ENCODE assay signal across 18 mouse cellular contexts in genomic region chr19:5062446-5062845, GRCm38 (mm10). TPM values are rescaled to one million over a fixed set of nuclear protein-coding genes. Genes with fewer than 3 reads are reported as not detected.
DNase-seq lines count a peak whose midpoint lies in the region; ATAC-seq and TF ChIP-seq lines count a peak whose summit lies in the region.
"Had no signal": no experiment of that assay in that cellular context is flagged by ENCODE, and none has a peak within 500 bp of the region (broad histone marks: within the 10 kb centered on the region; RNA-seq: fewer than 3 reads in every experiment).

No protein-coding gene starts in this region.

- no peak overlapping the region for H3K4me3 ChIP-seq in heart, embryonic 10.5 days
- no peak overlapping the region for H3K4me3 ChIP-seq in heart, embryonic 11.5 days (ENCODE audit: low read depth, low read length)
- peak overlapping the region; percentile 41; the same call in 1 of the 2 replicates for H3K4me3 ChIP-seq in E14TG2a.4 (replicated peaks; ENCODE audit: low read length)
- H3K4me3 ChIP-seq: embryonic facial prominence, embryonic 13.5 days; limb, embryonic 13.5 days; midbrain, embryonic 12.5 days had no signal

- no peak for DNase-seq in heart, embryonic 10.5 days (ENCODE audit: low spot score)
- DNase-seq in 3134 (ENCODE audit: extremely low read depth, insufficient read length, low spot score) = peak; percentile 47
- peak; percentile 44 to 57 for DNase-seq in heart, postnatal 10 days
- no peak for DNase-seq in cerebellum, postnatal 10 days
- DNase-seq in adrenal gland, adult 18-20 months (ENCODE audit: low spot score in 2 of 2) = no peak
- no peak for DNase-seq in thymus, postnatal 36 days
- DNase-seq: cerebellum, postnatal 14 days; right cerebral cortex, postnatal 25 days; thymus, adult 18-20 months had no signal

- peaks cover 57% of the 10 kb centered on the region for H3K4me1 ChIP-seq in heart, embryonic 10.5 days
- peaks cover 48% of the 10 kb centered on the region for H3K4me1 ChIP-seq in heart, embryonic 11.5 days (ENCODE audit: control insufficient read depth, insufficient read depth, low read length)
- peaks cover 81% of the 10 kb centered on the region for H3K4me1 ChIP-seq in E14TG2a.4 (replicated peaks; ENCODE audit: low read depth, low read length)

- 66% methylated on average over 6 of the region's 6 CpGs for WGBS in heart, embryonic 10.5 days
- 58% methylated on average over 6 of the region's 6 CpGs for WGBS in heart, embryonic 11.5 days (ENCODE audit: insufficient replicate concordance)

- intact Hi-C loops in heart, postnatal 10 days (cut with DNase I) = no loop called here

- H3K36me3 ChIP-seq in heart, embryonic 10.5 days = no peaks in the 10 kb centered on the region
- no peaks in the 10 kb centered on the region for H3K36me3 ChIP-seq in heart, embryonic 11.5 days (ENCODE audit: control insufficient read depth, insufficient read depth, low read length)
- no peaks in the 10 kb centered on the region for H3K36me3 ChIP-seq in E14TG2a.4 (ENCODE audit: insufficient read depth, low read length)
- H3K36me3 ChIP-seq: embryonic facial prominence, embryonic 13.5 days; limb, embryonic 13.5 days; midbrain, embryonic 12.5 days had no signal

- no peaks in the 10 kb centered on the region for H3K9me3 ChIP-seq in heart, embryonic 10.5 days
- no peaks in the 10 kb centered on the region for H3K9me3 ChIP-seq in heart, embryonic 11.5 days (replicated peaks; ENCODE audit: control insufficient read depth, low read length)
- no peaks in the 10 kb centered on the region for H3K9me3 ChIP-seq in E14TG2a.4 (ENCODE audit: low read length)
- H3K9me3 ChIP-seq: embryonic facial prominence, embryonic 13.5 days; limb, embryonic 13.5 days; midbrain, embryonic 12.5 days had no signal

- ATAC-seq in heart, embryonic 11.5 days (replicated peaks; ENCODE audit: insufficient number of reproducible peaks, low FRiP score, low TSS enrichment) = no peak
- ATAC-seq: activated CD4-positive, CD25-positive, alpha-beta regulatory T cell, adult 4 months; inflammation-experienced regulatory T-cells, adult 6 months had no signal

- peaks cover 8% of the 10 kb centered on the region for H3K27me3 ChIP-seq in heart, embryonic 10.5 days (ENCODE audit: insufficient read depth, poor library complexity, severe bottlenecking)
- H3K27me3 ChIP-seq in heart, embryonic 11.5 days (ENCODE audit: control insufficient read depth, insufficient read depth, low read length) = no peaks in the 10 kb centered on the region
- H3K27me3 ChIP-seq in E14TG2a.4 (ENCODE audit: insufficient read depth, low read length) = peaks cover 16% of the 10 kb centered on the region
- H3K27me3 ChIP-seq: embryonic facial prominence, embryonic 13.5 days; limb, embryonic 13.5 days had no signal

- TF ChIP-seq CTCF in E14TG2a.4 (conservative IDR thresholded peaks at IDR 0.05; ENCODE audit: low read length) = no peak

- H3K9ac ChIP-seq in heart, embryonic 11.5 days (ENCODE audit: low read depth, low read length) = no peak overlapping the region
- H3K9ac ChIP-seq: embryonic facial prominence, embryonic 13.5 days; limb, embryonic 13.5 days; midbrain, embryonic 12.5 days had no signal

- H3K4me2 ChIP-seq in heart, embryonic 11.5 days = no peak overlapping the region
- H3K4me2 ChIP-seq: embryonic facial prominence, embryonic 13.5 days; limb, embryonic 13.5 days; midbrain, embryonic 12.5 days had no signal

- 0 out of 2 replicates have a peak overlapping the region, but pooled peaks have one; percentile 2 for H3K27ac ChIP-seq in heart, embryonic 10.5 days
- H3K27ac ChIP-seq in heart, embryonic 11.5 days (ENCODE audit: low read depth, low read length) = no peak overlapping the region
- H3K27ac ChIP-seq: embryonic facial prominence, embryonic 13.5 days; limb, embryonic 13.5 days; macrophage; midbrain, embryonic 12.5 days had no signal

RNA-seq across cellular contexts. Expression of gene Cd248, which starts 5.4 kb away (rescaled TPM):
- 19.0 and 43.4 TPM in 2 replicates for polyA plus RNA-seq in heart, embryonic 10.5 days (2016; fragmentation: Nextera tagmentation; extraction: Ambion mirVana)
- 24.2 and 27.3 TPM in 2 replicates for polyA plus RNA-seq in heart, embryonic 11.5 days (2014; fragmentation: Nextera tagmentation; extraction: Ambion mirVana)
- 10 to 100 TPM; 33.8 to 39.7 TPM for total RNA-seq in heart, postnatal 10 days (2021)
- 10 to 100 TPM in 1 of 2 experiments, 1 to 10 TPM in 1; 7.3 to 16.2 TPM for total RNA-seq in adrenal gland, adult 18-20 months (2021)
- total RNA-seq: CH12.LX had no signal
- polyA plus RNA-seq: activated CD4-positive, CD25-positive, alpha-beta regulatory T cell, adult 4 months; inflammation-experienced regulatory T-cells, adult 6 months; macrophage had no signal

RNA-seq across cellular contexts. Expression of gene Rin1, which starts 12.2 kb away (rescaled TPM):
- polyA plus RNA-seq in heart, embryonic 10.5 days (2016; fragmentation: Nextera tagmentation; extraction: Ambion mirVana) = 4.0 and 5.3 TPM in 2 replicates
- polyA plus RNA-seq in heart, embryonic 11.5 days (2014; fragmentation: Nextera tagmentation; extraction: Ambion mirVana) = 3.0 and 4.3 TPM in 2 replicates
- total RNA-seq in heart, postnatal 10 days (2021) = 1 to 10 TPM; 2.1 to 2.4 TPM
- 1 to 10 TPM; 3.4 to 4.2 TPM for total RNA-seq in adrenal gland, adult 18-20 months (2021)

RNA-seq across cellular contexts. Expression of gene Brms1, which starts 21.3 kb away (rescaled TPM):
- 47.1 and 58.1 TPM in 2 replicates for polyA plus RNA-seq in heart, embryonic 10.5 days (2016; fragmentation: Nextera tagmentation; extraction: Ambion mirVana)
- 35.3 and 36.4 TPM in 2 replicates for polyA plus RNA-seq in heart, embryonic 11.5 days (2014; fragmentation: Nextera tagmentation; extraction: Ambion mirVana)
- 10 to 100 TPM; 13.5 to 15.6 TPM for total RNA-seq in heart, postnatal 10 days (2021)
- 10 to 100 TPM; 28.4 to 29.3 TPM for total RNA-seq in adrenal gland, adult 18-20 months (2021)

RNA-seq across cellular contexts. Expression of gene Tmem151a, which starts 22.9 kb away (rescaled TPM):
- 6.4 and 7.6 TPM in 2 replicates for polyA plus RNA-seq in heart, embryonic 10.5 days (2016; fragmentation: Nextera tagmentation; extraction: Ambion mirVana)
- polyA plus RNA-seq in heart, embryonic 11.5 days (2014; fragmentation: Nextera tagmentation; extraction: Ambion mirVana) = 4.6 and 4.7 TPM in 2 replicates
- 1 to 10 TPM; 3.3 to 3.5 TPM for total RNA-seq in heart, postnatal 10 days (2021)
- total RNA-seq in adrenal gland, adult 18-20 months (2021) = 1 to 10 TPM; 1.4 to 1.5 TPM
- total RNA-seq: CH12.LX had no signal
- polyA plus RNA-seq: activated CD4-positive, CD25-positive, alpha-beta regulatory T cell, adult 4 months; inflammation-experienced regulatory T-cells, adult 6 months had no signal

RNA-seq across cellular contexts. Expression of gene AC124502.3, which starts 23.8 kb away (rescaled TPM):
- polyA plus RNA-seq in heart, embryonic 10.5 days (2016; fragmentation: Nextera tagmentation; extraction: Ambion mirVana) = 1.6 and 2.5 TPM in 2 replicates
- polyA plus RNA-seq in heart, embryonic 11.5 days (2014; fragmentation: Nextera tagmentation; extraction: Ambion mirVana) = 0.93 and 2.0 TPM in 2 replicates
- 1 to 10 TPM; 1.6 to 2.3 TPM for total RNA-seq in heart, postnatal 10 days (2021)
- total RNA-seq in adrenal gland, adult 18-20 months (2021) = 1 to 10 TPM in 1 of 2 experiments, under 1 TPM in 1; 0.73 to 1.5 TPM

Comparison
In these comparisons a context has a peak if more than half of its experiments do, and no peak if none do; other contexts are left out.
1. DNase-seq: peak in 3134 (single experiment) and heart, postnatal 10 days (2 of 2); none in heart, embryonic 10.5 days (single experiment), cerebellum, postnatal 10 days (0 of 2), adrenal gland, adult 18-20 months (0 of 2) and thymus, postnatal 36 days (0 of 2).